In genomic region chr16:11603667-11604422, GRCm38 (mm10) we compare ENCODE assay signal across 10 mouse cellular contexts.
DNase-seq lines count a peak whose midpoint lies in the region; TF ChIP-seq lines count a peak whose summit lies in the region.
"Had no signal": no experiment of that assay in that cellular context is flagged by ENCODE, and none has a peak within 500 bp of the region (broad histone marks: within the 10 kb centered on the region; RNA-seq: fewer than 3 reads in every experiment).

No protein-coding gene starts in this region.

- H3K27ac ChIP-seq in layer of hippocampus, adult 2 months = no peak overlapping the region
- H3K27ac ChIP-seq: embryonic facial prominence, embryonic 13.5 days; midbrain, embryonic 12.5 days had no signal

- H3K4me3 ChIP-seq in layer of hippocampus, adult 2 months = no peak overlapping the region
- H3K4me3 ChIP-seq: embryonic facial prominence, embryonic 13.5 days; midbrain, embryonic 12.5 days had no signal

- peak in 1 of 2 experiments; percentile 33 for DNase-seq in layer of hippocampus, adult 2 months (ENCODE audit: low spot score in 2 of 2)
- no peak for DNase-seq in layer of hippocampus, postnatal 25 days (ENCODE audit: extremely low spot score in 1 of 2, low spot score in 1 of 2)
- DNase-seq in adipocyte (ENCODE audit: low spot score) = peak; percentile 68
- peak; percentile 32 for DNase-seq in heart, adult 8-10 months (ENCODE audit: low spot score)
- DNase-seq in kidney, postnatal 4 days = peak; percentile 58 to 63
- DNase-seq in naive thymus-derived CD4-positive, alpha-beta T cell, adult 2 months (ENCODE audit: low read depth) = peak; percentile 56
- no peak for DNase-seq in layer of hippocampus, adult 9-10 months (ENCODE audit: low spot score)
- DNase-seq in left cerebral cortex, adult 8-10 months (ENCODE audit: low spot score in 2 of 2) = no peak

- peak; percentile 81 for TF ChIP-seq CTCF in layer of hippocampus, adult 2 months (conservative IDR thresholded peaks at IDR 0.05)

Comparison
In these comparisons a context has a peak if more than half of its experiments do, and no peak if none do; other contexts are left out.
1. DNase-seq: peak in adipocyte (single experiment), heart, adult 8-10 months (single experiment), kidney, postnatal 4 days (2 of 2) and naive thymus-derived CD4-positive, alpha-beta T cell, adult 2 months (single experiment); none in layer of hippocampus, postnatal 25 days (0 of 2), layer of hippocampus, adult 9-10 months (single experiment) and left cerebral cortex, adult 8-10 months (0 of 2).